Mouse (Mus musculus) splenic B cell, adult 2 months (primary cell): ENCODE measurements around the gene Apln.

ENCODE experiments used
- DNase-seq: peaks from one replicate; pipeline ENCODE4 v3.0.0-alpha.2; 2011; ENCODE audit warnings: low read depth, low spot score
- H3K27me3 ChIP-seq: 2 replicates; pipeline ENCODE4 v1.6.1; 2012; ENCODE audit warnings: mild to moderate bottlenecking, low read length, moderate library complexity, mixed read lengths; ENCODE audit not compliant: control insufficient read depth, poor library complexity, insufficient read depth, severe bottlenecking
- H3K36me3 ChIP-seq: 2 replicates; pipeline ENCODE4 v1.6.1; 2012; ENCODE audit warnings: mild to moderate bottlenecking, low read length, moderate library complexity, mixed read lengths; ENCODE audit not compliant: control insufficient read depth, poor library complexity, insufficient read depth, severe bottlenecking

Gene Apln

GRCm38 (mm10) chrX:47985000-47985619 is 49.5 kb downstream of the Apln start:
- Histone ChIP-seq H3K36me3 (no peaks in the 10 kb centered on the region), H3K27me3 (no peaks in the 10 kb centered on the region)
- DNase-seq = peak; percentile 69

DNA sequence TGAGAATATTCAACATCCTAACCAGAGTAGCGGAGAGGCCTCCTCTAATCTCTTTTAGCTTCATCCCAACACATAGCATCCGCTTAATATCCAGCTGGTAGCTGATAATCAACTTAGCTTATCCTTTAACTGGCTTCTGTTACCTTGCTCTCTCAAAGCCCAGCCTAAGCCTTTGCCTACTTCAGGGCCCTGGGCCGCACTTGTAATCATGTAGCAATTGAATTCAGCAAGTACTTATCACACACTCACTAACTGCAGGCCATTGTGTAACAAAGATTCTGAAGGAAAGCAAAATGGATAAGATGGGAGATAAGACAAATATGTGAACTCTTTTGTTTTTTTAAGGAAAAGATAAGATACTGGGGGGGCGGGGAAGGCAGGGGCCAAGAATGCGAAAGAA is 57.6 kb downstream of the Apln start:
- Histone ChIP-seq H3K36me3 (no peaks in the 10 kb centered on the region), H3K27me3 (no peaks in the 10 kb centered on the region)
- no peak for DNase-seq

DNA sequence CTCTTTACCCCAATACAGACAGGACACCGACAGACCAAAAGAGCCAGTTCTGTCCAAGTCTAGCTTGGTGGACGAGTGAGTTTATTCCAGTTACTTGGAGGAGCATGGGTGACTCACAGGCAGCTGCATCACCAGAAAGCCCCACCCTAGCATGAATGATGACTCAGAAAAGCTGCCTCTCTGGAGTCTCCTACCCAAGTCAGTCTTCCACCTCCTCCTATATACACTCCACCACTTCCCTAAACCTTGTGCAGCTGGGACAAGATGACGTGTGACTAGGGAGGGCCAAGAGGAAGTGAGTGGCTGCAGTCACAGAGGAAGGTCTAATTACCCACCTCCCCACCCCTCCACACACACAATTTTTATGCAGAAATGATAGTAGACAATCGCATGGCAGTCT is 58.1 kb downstream of the Apln start:
- peak; percentile 7 for DNase-seq
- H3K36me3 ChIP-seq = no peaks in the 10 kb centered on the region
- no peaks in the 10 kb centered on the region for H3K27me3 ChIP-seq
